In genomic region chr1:91636571-91636970, GRCm38 (mm10) we compare ENCODE assay signal across 15 mouse cellular contexts.
"Had no signal": no experiment of that assay in that cellular context is flagged by ENCODE, and none has a peak within 500 bp of the region (broad histone marks: within the 10 kb centered on the region; RNA-seq: fewer than 3 reads in every experiment).

No protein-coding gene starts in this region.

- H3K4me1 ChIP-seq: midbrain, embryonic 10.5 days; midbrain, embryonic 12.5 days; neural tube, embryonic 12.5 days; stomach, embryonic 15.5 days had no signal

- H3K4me2 ChIP-seq: lung, embryonic 14.5 days; midbrain, embryonic 12.5 days; neural tube, embryonic 12.5 days; stomach, embryonic 15.5 days had no signal

- DNase-seq: lung, adult 18-20 months; lung, embryonic 14.5 days; lung, postnatal 10 days; lung, postnatal 4 days; midbrain, embryonic 14.5 days; right cerebral cortex, postnatal 14 days; thymus, adult 18-20 months; thymus, postnatal 14 days; thymus, postnatal 36 days had no signal

- H3K4me3 ChIP-seq: midbrain, embryonic 10.5 days; midbrain, embryonic 12.5 days; myocyte; neural tube, embryonic 12.5 days; stomach, embryonic 15.5 days had no signal

- H3K27me3 ChIP-seq: midbrain, embryonic 12.5 days; neural tube, embryonic 12.5 days; stomach, embryonic 15.5 days had no signal

- ATAC-seq: midbrain, embryonic 16.5 days had no signal

- H3K9ac ChIP-seq: lung, embryonic 14.5 days; midbrain, embryonic 12.5 days; neural tube, embryonic 12.5 days; stomach, embryonic 15.5 days had no signal

- H3K36me3 ChIP-seq: midbrain, embryonic 10.5 days; midbrain, embryonic 12.5 days; neural tube, embryonic 12.5 days; stomach, embryonic 15.5 days had no signal

- H3K27ac ChIP-seq: midbrain, embryonic 10.5 days; midbrain, embryonic 12.5 days; neural tube, embryonic 12.5 days; stomach, embryonic 15.5 days had no signal

- H3K9me3 ChIP-seq: midbrain, embryonic 10.5 days; midbrain, embryonic 12.5 days; neural tube, embryonic 12.5 days; stomach, embryonic 15.5 days had no signal
